Mouse (Mus musculus): ENCODE data around the gene Tnnc1. TPM values are rescaled to one million over a fixed set of nuclear protein-coding genes. Genes with fewer than 3 reads are reported as not detected.
A peak's percentile ranks its signal among the peaks of the same experiment; 100 is the strongest.

Tnnc1 gene
- polyA plus RNA-seq, 1 experiment from 2014 or later: 3.8 TPM

GRCm38 (mm10) chr14:31252091-31252490, 44.0 kb downstream of the Tnnc1 start:
- Histone ChIP-seq H3K27me3 (ENCODE audit: low read depth, poor library complexity, severe bottlenecking) (no peaks in the 10 kb centered on the region), H3K4me1 (peaks cover 18% of the 10 kb centered on the region), H3K9me3 (replicated peaks) (no peaks in the 10 kb centered on the region), H3K27ac (peak overlapping the region; percentile 97; the same call in 1 of the 2 replicates), H3K36me3 (peaks cover 48% of the 10 kb centered on the region), H3K4me3 (peak overlapping the region; percentile 93)
- WGBS: 86% methylated on average over 5 of the region's 5 CpGs
- DNase-seq (ENCODE audit: low spot score): no peak

- Histone ChIP-seq H3K9me3 (replicated peaks) (no peaks in the 10 kb centered on the region), H3K27ac (no peak overlapping the region), H3K27me3 (ENCODE audit: low read depth, poor library complexity, severe bottlenecking) (no peaks in the 10 kb centered on the region), H3K4me1 (no peaks in the 10 kb centered on the region), H3K4me3 (no peak overlapping the region), H3K36me3 (peaks cover 100% of the 10 kb centered on the region)
- 98% methylated on average over 14 of the region's 14 CpGs for WGBS
- DNase-seq (ENCODE audit: low spot score): no peak
These were observed 50.5 kb downstream of the Tnnc1 start for GRCm38 (mm10) chr14:31258476-31259050.

DNA sequence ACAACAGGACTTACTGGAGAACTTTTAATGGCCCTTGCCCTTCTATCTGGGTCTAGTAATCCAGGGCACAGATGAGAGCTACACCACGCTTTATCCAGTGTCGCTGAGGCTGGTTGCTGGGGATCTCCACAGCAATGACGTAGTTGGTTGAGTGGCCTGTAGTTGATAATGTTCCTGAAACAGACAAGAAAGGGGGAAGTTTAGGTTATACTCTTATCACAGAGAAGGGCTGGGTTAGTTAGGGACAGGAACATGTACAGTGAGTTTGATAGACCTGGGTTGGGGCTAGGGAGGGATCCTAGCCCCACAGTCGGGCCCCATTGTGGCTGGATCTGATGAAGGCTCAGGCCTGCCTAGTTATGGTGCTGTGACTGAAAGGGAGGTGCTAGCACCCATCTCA, 52.3 kb downstream of the Tnnc1 start:
- H3K4me3 ChIP-seq: no peak overlapping the region
- no peaks in the 10 kb centered on the region for H3K27me3 ChIP-seq (ENCODE audit: low read depth, poor library complexity, severe bottlenecking)
- no peak for DNase-seq (ENCODE audit: low spot score)
- H3K9me3 ChIP-seq (replicated peaks): no peaks in the 10 kb centered on the region
- 96% methylated on average over 4 of the region's 4 CpGs for WGBS
- H3K27ac ChIP-seq: no peak overlapping the region
- peaks cover 82% of the 10 kb centered on the region for H3K36me3 ChIP-seq
- H3K4me1 ChIP-seq: no peaks in the 10 kb centered on the region

DNA sequence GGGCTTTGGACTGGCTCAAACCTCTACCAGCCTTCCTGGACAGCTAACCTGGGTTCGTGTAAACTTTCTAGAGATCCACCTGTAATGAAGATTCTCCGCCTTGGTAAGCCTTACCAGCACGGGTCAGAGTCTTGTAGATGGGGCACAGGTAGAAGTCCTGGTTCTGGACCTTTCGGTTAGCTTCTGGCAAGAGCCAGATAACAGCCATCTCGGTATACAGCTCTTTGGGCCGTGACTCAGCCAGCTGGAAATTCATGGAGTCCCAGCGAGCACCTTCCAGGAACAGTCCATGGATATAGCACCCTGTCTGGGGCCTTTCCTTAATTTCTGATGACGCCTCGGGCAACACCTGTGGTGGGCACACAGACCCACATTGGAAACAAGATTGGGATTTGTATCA, 52.8 kb downstream of the Tnnc1 start:
- H3K4me1 ChIP-seq: no peaks in the 10 kb centered on the region
- H3K27ac ChIP-seq: no peak overlapping the region
- H3K27me3 ChIP-seq (ENCODE audit: low read depth, poor library complexity, severe bottlenecking): no peaks in the 10 kb centered on the region
- no peak overlapping the region for H3K4me3 ChIP-seq
- H3K9me3 ChIP-seq (replicated peaks): no peaks in the 10 kb centered on the region
- peaks cover 76% of the 10 kb centered on the region for H3K36me3 ChIP-seq
- no peak for DNase-seq (ENCODE audit: low spot score)
- 96% methylated on average over 9 of the region's 9 CpGs for WGBS

Other genes with a start within 250 kb of the Tnnc1 start
- gene Glt8d1, start 206.9 kb upstream of the Tnnc1 start, polyA plus RNA-seq (2016; fragmentation: Nextera tagmentation; extraction: Ambion mirVana): 28.4 and 38.2 TPM in 2 replicates
- gene Spcs1, start 206.6 kb upstream of the Tnnc1 start, polyA plus RNA-seq (2016; fragmentation: Nextera tagmentation; extraction: Ambion mirVana): 259 and 262 TPM in 2 replicates
- gene Pbrm1, start 189.2 kb upstream of the Tnnc1 start, polyA plus RNA-seq (2016; fragmentation: Nextera tagmentation; extraction: Ambion mirVana): 143 and 186 TPM in 2 replicates
- 135 and 173 TPM in 2 replicates for gene Gnl3, start 189.2 kb upstream of the Tnnc1 start, polyA plus RNA-seq (2016; fragmentation: Nextera tagmentation; extraction: Ambion mirVana)
- 54.2 and 65.3 TPM in 2 replicates for gene Smim4, start 79.4 kb upstream of the Tnnc1 start, polyA plus RNA-seq (2016; fragmentation: Nextera tagmentation; extraction: Ambion mirVana)
- 638 and 656 TPM in 2 replicates for gene Nt5dc2, start 77.3 kb upstream of the Tnnc1 start, polyA plus RNA-seq (2016; fragmentation: Nextera tagmentation; extraction: Ambion mirVana)
- gene Stab1, start 39.7 kb upstream of the Tnnc1 start, polyA plus RNA-seq (2016; fragmentation: Nextera tagmentation; extraction: Ambion mirVana): 14.2 and 14.5 TPM in 2 replicates
- gene Nisch, start 8.6 kb downstream of the Tnnc1 start, polyA plus RNA-seq (2016; fragmentation: Nextera tagmentation; extraction: Ambion mirVana): 491 and 543 TPM in 2 replicates
- gene Sema3g, start 9.5 kb downstream of the Tnnc1 start, polyA plus RNA-seq (2016; fragmentation: Nextera tagmentation; extraction: Ambion mirVana): 0.51 and 0.73 TPM in 2 replicates
- gene Phf7, start 43.0 kb downstream of the Tnnc1 start, polyA plus RNA-seq (2016; fragmentation: Nextera tagmentation; extraction: Ambion mirVana): 11.3 and 11.7 TPM in 2 replicates
- 133 and 148 TPM in 2 replicates for gene Bap1, start 43.1 kb downstream of the Tnnc1 start, polyA plus RNA-seq (2016; fragmentation: Nextera tagmentation; extraction: Ambion mirVana)
- 3.6 and 5.6 TPM in 2 replicates for gene Dnah1, start 115.6 kb downstream of the Tnnc1 start, polyA plus RNA-seq (2016; fragmentation: Nextera tagmentation; extraction: Ambion mirVana)
- gene Capn7, start 128.3 kb downstream of the Tnnc1 start, polyA plus RNA-seq (2016; fragmentation: Nextera tagmentation; extraction: Ambion mirVana): 22.8 and 31.1 TPM in 2 replicates
- 43.0 and 47.9 TPM in 2 replicates for gene Sh3bp5, start 227.8 kb downstream of the Tnnc1 start, polyA plus RNA-seq (2016; fragmentation: Nextera tagmentation; extraction: Ambion mirVana)

Measured in limb, embryonic 10.5 days (tissue).